Mouse (Mus musculus): ENCODE results near the gene Gprc5c. TPM values are rescaled to one million over a fixed set of nuclear protein-coding genes. Genes with fewer than 3 reads are reported as not detected.

The Gprc5c gene
- polyA plus RNA-seq, 1 experiment from 2014 or later: 234 TPM

GRCm38 (mm10) chr11:114851269-114851607, 286 bp downstream of the Gprc5c start:
- no peak for TF ChIP-seq CTCF (IDR thresholded peaks at IDR 0.05)
- ChIA-PET POLR2A (interaction anchor here (1.2 to 6.6 kb wide), 9 partner anchors 11 to 32 kb away, joined by 4 to 64 read pairs (median 6); no protein-coding TSS in a partner anchor), CTCF (no interaction called here)
- DNase-seq (ENCODE audit: low read depth, low spot score) (no peak), ATAC-seq (peak; percentile 1)
- in situ Hi-C loops (cut with MboI; ENCODE audit: low pct_unique_long_range_greater_than_20kb): loop anchor here (5.0 kb wide), 1 partner anchor 34 kb away; no protein-coding TSS in a partner anchor
- no peaks in the 10 kb centered on the region for H3K27me3 ChIP-seq

GRCm38 (mm10) chr11:114851608-114852310, 807 bp downstream of the Gprc5c start:
- no peaks in the 10 kb centered on the region for H3K27me3 ChIP-seq
- ChIA-PET POLR2A (interaction anchor here (0.8 to 6.6 kb wide), 12 partner anchors 10 to 126 kb away, joined by 3 to 64 read pairs (median 4); no protein-coding TSS in a partner anchor), CTCF (no interaction called here)
- DNase-seq (ENCODE audit: low read depth, low spot score) (no peak), ATAC-seq (peak; percentile 14)
- no peak for TF ChIP-seq CTCF (IDR thresholded peaks at IDR 0.05)
- in situ Hi-C loops (cut with MboI; ENCODE audit: low pct_unique_long_range_greater_than_20kb): loop anchor here (5.0 kb wide), 1 partner anchor 34 kb away; no protein-coding TSS in a partner anchor

- in situ Hi-C loops (cut with MboI; ENCODE audit: low pct_unique_long_range_greater_than_20kb): loop anchor here (5.0 kb wide), 1 partner anchor 35 kb away; no protein-coding TSS in a partner anchor
- no peak for DNase-seq (ENCODE audit: low read depth, low spot score)
- POLR2A ChIA-PET: interaction anchor here (0.7 to 6.6 kb wide), 12 partner anchors 10 to 127 kb away, joined by 3 to 64 read pairs (median 4); no protein-coding TSS in a partner anchor
- no peak for TF ChIP-seq CTCF (IDR thresholded peaks at IDR 0.05)
- no peaks in the 10 kb centered on the region for H3K27me3 ChIP-seq
- ATAC-seq: no peak
- CTCF ChIA-PET: interaction anchor here (1.1 kb wide), 1 partner anchor 33 kb away, joined by 3 read pairs; no protein-coding TSS in a partner anchor
Observed at GRCm38 (mm10) chr11:114852311-114853173, 1.6 kb downstream of the Gprc5c start.

GRCm38 (mm10) chr11:114853174-114853838, 2.4 kb downstream of the Gprc5c start:
- POLR2A ChIA-PET: interaction anchor here (0.7 to 6.6 kb wide), 6 partner anchors 11 to 39 kb away, joined by 3 to 64 read pairs (median 4); no protein-coding TSS in a partner anchor
- no peaks in the 10 kb centered on the region for H3K27me3 ChIP-seq
- no peak for TF ChIP-seq CTCF (IDR thresholded peaks at IDR 0.05)
- CTCF ChIA-PET: interaction anchor here (1.1 kb wide), 2 partner anchors 10 to 34 kb away, joined by 3 read pairs; no protein-coding TSS in a partner anchor
- in situ Hi-C loops (cut with MboI; ENCODE audit: low pct_unique_long_range_greater_than_20kb): loop anchor here (5.0 kb wide), 1 partner anchor 36 kb away; no protein-coding TSS in a partner anchor
- ATAC-seq: no peak
- no peak for DNase-seq (ENCODE audit: low read depth, low spot score)

DNA sequence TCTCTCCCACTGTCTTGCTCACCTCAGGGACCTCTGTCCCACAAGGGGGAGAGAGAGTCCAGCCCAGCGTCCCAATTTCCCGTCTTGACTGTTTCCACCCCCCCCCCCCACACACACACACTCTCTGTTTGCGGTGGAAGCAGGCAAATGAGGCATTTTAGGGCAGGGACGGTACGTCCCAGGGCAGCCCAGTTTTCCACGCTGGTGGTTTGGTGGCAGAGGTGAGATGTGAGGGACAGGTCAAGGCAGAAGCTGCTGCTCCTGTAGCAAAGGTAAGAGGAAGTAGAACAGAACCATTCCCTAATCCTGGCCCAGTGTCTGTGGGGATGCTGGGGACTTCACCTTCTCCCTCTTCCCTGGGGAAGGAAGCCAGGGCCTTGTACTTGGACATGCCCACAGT, 3.6 kb downstream of the Gprc5c start:
- no peaks in the 10 kb centered on the region for H3K27me3 ChIP-seq
- POLR2A ChIA-PET: interaction anchor here (0.7 to 1.4 kb wide), 2 partner anchors 12 to 13 kb away, joined by 3 to 6 read pairs; no protein-coding TSS in a partner anchor
- CTCF ChIA-PET: interaction anchor here (1.2 to 1.4 kb wide), 2 partner anchors 12 to 21 kb away, joined by 3 to 4 read pairs; no protein-coding TSS in a partner anchor
- no peak for ATAC-seq
- in situ Hi-C loops (cut with MboI; ENCODE audit: low pct_unique_long_range_greater_than_20kb): loop anchor here (5.0 kb wide), 1 partner anchor 37 kb away; no protein-coding TSS in a partner anchor
- DNase-seq (ENCODE audit: low read depth, low spot score): no peak
- TF ChIP-seq CTCF (IDR thresholded peaks at IDR 0.05): no peak

- ATAC-seq: no peak
- POLR2A ChIA-PET: no interaction called here
- in situ Hi-C loops (cut with MboI; ENCODE audit: low pct_unique_long_range_greater_than_20kb): no loop called here
- no peaks in the 10 kb centered on the region for H3K27me3 ChIP-seq
- DNase-seq (ENCODE audit: low read depth, low spot score): no peak
- TF ChIP-seq CTCF (IDR thresholded peaks at IDR 0.05): no peak
- CTCF ChIA-PET: interaction anchor here (2.4 kb wide), 1 partner anchor 11 kb away, joined by 11 read pairs; no protein-coding TSS in a partner anchor
Observed at GRCm38 (mm10) chr11:114856125-114856524, 5.2 kb downstream of the Gprc5c start.

DNA sequence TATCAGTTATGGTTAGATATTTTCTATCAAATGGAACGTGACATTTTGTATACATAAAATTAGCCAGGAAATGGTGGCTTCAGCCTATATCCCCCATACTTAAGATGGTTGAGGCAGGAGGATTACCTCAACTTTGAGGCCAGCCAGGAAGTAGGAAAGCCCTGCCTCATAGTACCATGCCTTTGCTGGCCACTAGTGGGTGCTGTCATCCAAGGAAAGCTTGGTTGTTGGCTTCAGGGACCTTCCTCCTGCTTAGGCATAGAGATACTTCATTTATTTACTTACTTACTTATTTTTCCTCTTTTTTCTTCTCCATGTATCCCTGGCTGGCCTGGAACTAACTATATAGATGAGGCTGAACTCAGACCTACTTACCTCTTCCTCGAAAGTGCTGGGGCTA, 7.7 kb downstream of the Gprc5c start:
- CTCF ChIA-PET: interaction anchor here (0.8 to 1.3 kb wide), 3 partner anchors 10 to 23 kb away, joined by 3 to 5 read pairs (median 3); no protein-coding TSS in a partner anchor
- POLR2A ChIA-PET: interaction anchor here (0.9 kb wide), 1 partner anchor 40 kb away, joined by 3 read pairs; no protein-coding TSS in a partner anchor
- no peaks in the 10 kb centered on the region for H3K27me3 ChIP-seq
- in situ Hi-C loops (cut with MboI; ENCODE audit: low pct_unique_long_range_greater_than_20kb): no loop called here
- no peak for TF ChIP-seq CTCF (IDR thresholded peaks at IDR 0.05)
- DNase-seq (ENCODE audit: low read depth, low spot score) (no peak), ATAC-seq (no peak)

DNA sequence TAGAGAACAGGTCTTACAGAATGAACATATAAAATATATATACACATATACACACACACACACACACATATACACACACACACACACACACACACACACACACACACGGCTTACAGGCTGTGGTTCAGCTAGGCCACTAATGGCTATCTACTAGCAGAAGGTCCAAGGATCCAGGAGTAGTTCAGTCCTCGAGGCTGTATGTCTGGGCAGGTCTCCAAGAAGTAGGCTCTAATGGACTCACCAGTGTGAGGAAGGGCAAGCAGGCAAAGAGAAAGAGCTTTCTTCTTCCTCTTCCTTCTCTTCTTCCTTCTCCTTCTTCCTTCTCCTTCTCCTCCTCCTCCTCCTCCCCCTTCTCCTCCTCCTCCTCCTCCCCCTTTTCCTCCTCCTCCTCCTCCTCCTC, 10.1 kb downstream of the Gprc5c start:
- in situ Hi-C loops (cut with MboI; ENCODE audit: low pct_unique_long_range_greater_than_20kb): no loop called here
- DNase-seq (ENCODE audit: low read depth, low spot score) (no peak), ATAC-seq (no peak)
- no peak for TF ChIP-seq CTCF (IDR thresholded peaks at IDR 0.05)
- POLR2A ChIA-PET: interaction anchor here (1.4 kb wide), 1 partner anchor 10 kb away, joined by 4 read pairs; the partner anchor contains the start of gene Gprc5c
- CTCF ChIA-PET: no interaction called here
- H3K27me3 ChIP-seq: no peaks in the 10 kb centered on the region

DNA sequence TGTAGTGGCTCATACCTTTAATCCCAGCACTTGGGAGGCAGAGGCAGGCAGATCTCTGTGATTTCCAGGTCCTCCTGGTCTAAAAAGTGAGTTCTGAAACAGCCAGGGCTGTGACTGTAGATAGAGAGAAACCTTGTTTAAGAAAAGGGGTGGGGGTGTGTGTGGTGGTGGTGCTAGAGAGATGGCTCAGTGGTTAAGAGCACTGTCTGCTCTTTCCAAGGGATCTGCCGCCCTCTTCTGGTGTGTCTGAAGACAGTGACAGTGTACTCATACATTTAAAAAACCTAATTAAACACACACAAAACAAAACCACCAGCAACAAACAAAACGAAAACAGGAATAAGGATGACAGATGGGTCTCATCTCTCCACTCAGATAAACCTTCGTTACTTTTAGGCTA, 11.7 kb downstream of the Gprc5c start:
- DNase-seq (ENCODE audit: low read depth, low spot score): no peak
- ChIA-PET POLR2A (interaction anchor here (0.9 kb wide), 1 partner anchor 11 kb away, joined by 3 read pairs; no protein-coding TSS in a partner anchor), CTCF (interaction anchor here (0.7 to 1.0 kb wide), 2 partner anchors 9 to 11 kb away, joined by 3 read pairs; no protein-coding TSS in a partner anchor)
- no peaks in the 10 kb centered on the region for H3K27me3 ChIP-seq
- no peak for ATAC-seq
- no peak for TF ChIP-seq CTCF (IDR thresholded peaks at IDR 0.05)
- in situ Hi-C loops (cut with MboI; ENCODE audit: low pct_unique_long_range_greater_than_20kb): no loop called here

Data from Patski (cell line).